In the genomic region with DNA sequence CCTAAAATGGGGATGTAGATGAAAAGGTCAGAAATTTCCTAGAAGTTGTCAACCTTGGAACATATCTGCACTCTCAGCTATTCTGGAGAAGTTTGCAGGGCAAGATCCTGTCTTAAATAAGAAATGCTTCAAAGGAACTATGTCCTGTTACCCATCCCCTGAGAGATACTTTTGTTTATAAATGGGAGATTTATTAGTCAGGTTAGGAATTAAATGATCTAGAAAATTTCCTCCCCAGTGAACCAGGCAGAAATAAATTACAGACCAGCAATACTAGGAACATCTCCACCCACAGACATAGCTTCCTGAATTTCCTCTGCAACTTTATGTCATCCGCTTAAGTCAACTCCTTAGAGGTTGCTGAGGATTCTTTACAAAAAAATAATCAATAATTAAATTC, we compare ENCODE assay signal across 23 mouse cellular contexts.
"Had no signal": no experiment of that assay in that cellular context is flagged by ENCODE, and none has a peak within 500 bp of the region (broad histone marks: within the 10 kb centered on the region; RNA-seq: fewer than 3 reads in every experiment).

No protein-coding gene starts in this region.

- H3K27me3 ChIP-seq: heart, embryonic 13.5 days; heart, embryonic 15.5 days; hindbrain, embryonic 13.5 days; hindbrain, embryonic 15.5 days; limb, embryonic 13.5 days; limb, embryonic 15.5 days; liver, embryonic 12.5 days had no signal

- H3K9me3 ChIP-seq: heart, embryonic 13.5 days; heart, embryonic 15.5 days; hindbrain, embryonic 13.5 days; hindbrain, embryonic 15.5 days; limb, embryonic 13.5 days; limb, embryonic 15.5 days; liver, embryonic 12.5 days had no signal

- H3K4me2 ChIP-seq: heart, embryonic 11.5 days; heart, embryonic 13.5 days; heart, embryonic 15.5 days; hindbrain, embryonic 13.5 days; hindbrain, embryonic 15.5 days; limb, embryonic 13.5 days; limb, embryonic 15.5 days; liver, embryonic 12.5 days had no signal

- DNase-seq: gastrocnemius, postnatal 14 days; gastrocnemius, postnatal 36 days; heart, adult 11 months; heart, adult 2 months; heart, postnatal 14 days; heart, postnatal 36 days; kidney, adult 11 months; kidney, postnatal 14 days; kidney, postnatal 36 days; layer of hippocampus, adult 9-11 months; layer of hippocampus, postnatal 36 days; left cerebral cortex, postnatal 4 days had no signal

- ATAC-seq: hindbrain, postnatal 0 days; intestine, embryonic 16.5 days; liver, embryonic 12.5 days had no signal

- H3K27ac ChIP-seq: heart, adult 2 months; heart, embryonic 13.5 days; heart, embryonic 15.5 days; hindbrain, embryonic 13.5 days; hindbrain, embryonic 15.5 days; hindbrain, postnatal 0 days; limb, embryonic 13.5 days; limb, embryonic 15.5 days; liver, embryonic 12.5 days; liver, embryonic 14.5 days had no signal

- H3K4me1 ChIP-seq: heart, embryonic 13.5 days; heart, embryonic 15.5 days; hindbrain, embryonic 13.5 days; limb, embryonic 13.5 days; limb, embryonic 15.5 days; liver, embryonic 12.5 days had no signal

- H3K4me3 ChIP-seq: heart, adult 2 months; heart, embryonic 13.5 days; heart, embryonic 15.5 days; hindbrain, embryonic 13.5 days; hindbrain, embryonic 15.5 days; limb, embryonic 13.5 days; limb, embryonic 15.5 days; liver, embryonic 12.5 days had no signal

- H3K9ac ChIP-seq: heart, embryonic 13.5 days; heart, embryonic 15.5 days; hindbrain, embryonic 13.5 days; hindbrain, embryonic 15.5 days; limb, embryonic 13.5 days; limb, embryonic 15.5 days; liver, embryonic 12.5 days; liver, embryonic 14.5 days had no signal

- H3K36me3 ChIP-seq: heart, embryonic 13.5 days; heart, embryonic 15.5 days; hindbrain, embryonic 13.5 days; hindbrain, embryonic 15.5 days; limb, embryonic 13.5 days; limb, embryonic 15.5 days; liver, embryonic 12.5 days had no signal
